In genomic region chr3:101528900-101529594, GRCm38 (mm10) we compare ENCODE assay signal across 9 mouse cellular contexts.
DNase-seq lines count a peak whose midpoint lies in the region; ATAC-seq lines count a peak whose summit lies in the region.
"Had no signal": no experiment of that assay in that cellular context is flagged by ENCODE, and none has a peak within 500 bp of the region (broad histone marks: within the 10 kb centered on the region; RNA-seq: fewer than 3 reads in every experiment).

No protein-coding gene starts in this region.

- DNase-seq in hindbrain, embryonic 10.5 days (ENCODE audit: low spot score): peak; percentile 34
- peak; percentile 35 for DNase-seq in embryonic facial prominence, embryonic 10.5 days (ENCODE audit: low spot score)
- DNase-seq in layer of hippocampus, adult 11-12 months (ENCODE audit: low spot score): no peak
- no peak for DNase-seq in urinary bladder, postnatal 14 days (ENCODE audit: low spot score)
- DNase-seq: cerebellum, adult 11-12 months; right cerebral cortex, postnatal 25 days had no signal

- no peaks in the 10 kb centered on the region for H3K36me3 ChIP-seq in hindbrain, embryonic 10.5 days
- H3K36me3 ChIP-seq in hindbrain, embryonic 16.5 days (ENCODE audit: control insufficient read depth, insufficient read depth, low read length): no peaks in the 10 kb centered on the region
- no peaks in the 10 kb centered on the region for H3K36me3 ChIP-seq in embryonic facial prominence, embryonic 10.5 days (replicated peaks)
- H3K36me3 ChIP-seq in heart, embryonic 16.5 days (ENCODE audit: control insufficient read depth, insufficient read depth): no peaks in the 10 kb centered on the region
- H3K36me3 ChIP-seq in midbrain, embryonic 15.5 days (replicated peaks): no peaks in the 10 kb centered on the region

- H3K4me1 ChIP-seq in hindbrain, embryonic 10.5 days (replicated peaks): peaks cover 37% of the 10 kb centered on the region
- peaks cover 9% of the 10 kb centered on the region for H3K4me1 ChIP-seq in hindbrain, embryonic 16.5 days (ENCODE audit: control insufficient read depth, insufficient read depth, low read depth, low read length)
- peaks cover 41% of the 10 kb centered on the region for H3K4me1 ChIP-seq in embryonic facial prominence, embryonic 10.5 days
- peaks cover 26% of the 10 kb centered on the region for H3K4me1 ChIP-seq in heart, embryonic 16.5 days (ENCODE audit: control insufficient read depth, insufficient read depth, low read length)
- peaks cover 25% of the 10 kb centered on the region for H3K4me1 ChIP-seq in midbrain, embryonic 15.5 days

- no peak overlapping the region for H3K4me2 ChIP-seq in hindbrain, embryonic 16.5 days (ENCODE audit: low read length)
- 0 out of 2 replicates have a peak overlapping the region, but pooled peaks have one; percentile 2 for H3K4me2 ChIP-seq in heart, embryonic 16.5 days (ENCODE audit: low read depth, low read length)
- H3K4me2 ChIP-seq in midbrain, embryonic 15.5 days: no peak overlapping the region

- H3K9me3 ChIP-seq in hindbrain, embryonic 10.5 days: no peaks in the 10 kb centered on the region
- H3K9me3 ChIP-seq in hindbrain, embryonic 16.5 days (ENCODE audit: control insufficient read depth, low read length): no peaks in the 10 kb centered on the region
- H3K9me3 ChIP-seq in embryonic facial prominence, embryonic 10.5 days: no peaks in the 10 kb centered on the region
- no peaks in the 10 kb centered on the region for H3K9me3 ChIP-seq in heart, embryonic 16.5 days (replicated peaks; ENCODE audit: control insufficient read depth, low read length)
- H3K9me3 ChIP-seq in midbrain, embryonic 15.5 days: no peaks in the 10 kb centered on the region

- no peak overlapping the region for H3K9ac ChIP-seq in hindbrain, embryonic 16.5 days (ENCODE audit: low read depth, low read length)
- H3K9ac ChIP-seq in heart, embryonic 16.5 days (ENCODE audit: low read length): peak overlapping the region; percentile 34; the same call in 1 of the 2 replicates
- H3K9ac ChIP-seq in midbrain, embryonic 15.5 days: no peak overlapping the region

- peak overlapping the region; percentile 37; the same call in 1 of the 2 replicates for H3K27ac ChIP-seq in hindbrain, embryonic 10.5 days
- no peak overlapping the region for H3K27ac ChIP-seq in hindbrain, embryonic 16.5 days (ENCODE audit: low read depth, low read length)
- peak overlapping the region; percentile 19; the same call in 1 of the 2 replicates for H3K27ac ChIP-seq in embryonic facial prominence, embryonic 10.5 days (replicated peaks)
- H3K27ac ChIP-seq in heart, embryonic 16.5 days (ENCODE audit: low read length): peak overlapping the region; percentile 53
- 0 out of 2 replicates have a peak overlapping the region, but pooled peaks have one; percentile 10 for H3K27ac ChIP-seq in midbrain, embryonic 15.5 days

- WGBS in hindbrain, embryonic 10.5 days: 29% methylated on average over 8 of the region's 8 CpGs
- WGBS in hindbrain, embryonic 16.5 days: 16% methylated on average over 8 of the region's 8 CpGs
- 29% methylated on average over 8 of the region's 8 CpGs for WGBS in embryonic facial prominence, embryonic 10.5 days
- WGBS in heart, embryonic 16.5 days: 33% methylated on average over 8 of the region's 8 CpGs
- WGBS in midbrain, embryonic 15.5 days: 20% methylated on average over 8 of the region's 8 CpGs

- H3K4me3 ChIP-seq in hindbrain, embryonic 10.5 days: no peak overlapping the region
- H3K4me3 ChIP-seq in hindbrain, embryonic 16.5 days (ENCODE audit: low read length): no peak overlapping the region
- no peak overlapping the region for H3K4me3 ChIP-seq in embryonic facial prominence, embryonic 10.5 days
- no peak overlapping the region for H3K4me3 ChIP-seq in heart, embryonic 16.5 days (ENCODE audit: low read length)
- no peak overlapping the region for H3K4me3 ChIP-seq in midbrain, embryonic 15.5 days

- no peak for ATAC-seq in hindbrain, embryonic 16.5 days
- peak; percentile 42; the same call in 1 of the 2 replicates for ATAC-seq in heart, embryonic 16.5 days (replicated peaks; ENCODE audit: extremely low read depth, insufficient read depth, low FRiP score)
- ATAC-seq in midbrain, embryonic 15.5 days (replicated peaks): no peak

- H3K27me3 ChIP-seq in hindbrain, embryonic 10.5 days (ENCODE audit: insufficient read depth, poor library complexity, severe bottlenecking): no peaks in the 10 kb centered on the region
- no peaks in the 10 kb centered on the region for H3K27me3 ChIP-seq in hindbrain, embryonic 16.5 days (replicated peaks; ENCODE audit: control insufficient read depth, insufficient read depth, low read length)
- 0 out of 2 replicates have a peak, but pooled peaks cover 3% of the 10 kb centered on the region for H3K27me3 ChIP-seq in embryonic facial prominence, embryonic 10.5 days (replicated peaks; ENCODE audit: low read depth, poor library complexity, severe bottlenecking)
- H3K27me3 ChIP-seq in heart, embryonic 16.5 days (ENCODE audit: control insufficient read depth, insufficient read depth, low read length): no peaks in the 10 kb centered on the region
- no peaks in the 10 kb centered on the region for H3K27me3 ChIP-seq in midbrain, embryonic 15.5 days (replicated peaks)

Comparison
In these comparisons a context has a peak if more than half of its experiments do, and no peak if none do; other contexts are left out.
1. DNase-seq: peak in hindbrain, embryonic 10.5 days (single experiment) and embryonic facial prominence, embryonic 10.5 days (single experiment); none in layer of hippocampus, adult 11-12 months (single experiment) and urinary bladder, postnatal 14 days (single experiment).